Mouse (Mus musculus) embryonic fibroblast, embryonic 13.5 days (primary cell): ENCODE results near the gene Gm14418. TPM values are rescaled to one million over a fixed set of nuclear protein-coding genes. Genes with fewer than 3 reads are reported as not detected.
"Not testable (repeated sequence)": the region's sequence is repeated elsewhere in the genome, so short reads cannot be mapped to it uniquely, and the experiment has no call there.

Experiments
- H3K27ac ChIP-seq: 2 replicates; pipeline ENCODE4 v1.5.1; 2012; ENCODE audit warnings: low read length, control low read depth, inconsistent platforms; ENCODE audit not compliant: insufficient read depth
- H3K4me1 ChIP-seq: 2 replicates; pipeline ENCODE4 v1.6.1; 2011; ENCODE audit warnings: low read length; ENCODE audit not compliant: control insufficient read depth, insufficient read depth
- H3K4me3 ChIP-seq: 2 replicates; pipeline ENCODE4 v1.5.1; 2011; ENCODE audit warnings: mild to moderate bottlenecking, control low read depth, low read length; ENCODE audit not compliant: insufficient read depth
- POLR2A ChIP-seq: IDR thresholded peaks from 2 replicates; pipeline ENCODE4 v1.6.1; 2011; ENCODE audit warnings: low read depth, mild to moderate bottlenecking, control low read depth, low read length, moderate library complexity
- polyA plus RNA-seq: library from polyadenylated mRNA; stranded (reverse); fragments of >200 nt; gene quantifications from 2 replicates; pipeline ENCODE4 v1.2.4, GENCODE M21; 2011; ENCODE audit warnings: low read depth; ENCODE audit not compliant: missing spikeins, insufficient read length

Gm14418 gene
- 5.1 and 7.5 TPM in 2 replicates for polyA plus RNA-seq

GRCm38 (mm10) chr2:177398096-177398495, at the start of gene Gm14418:
TSS of gene Gm14418 (minus strand) at chr2:177398320.
- not testable (repeated sequence) for H3K4me1 ChIP-seq, H3K27ac ChIP-seq
- peak within 1 kb of the TSS; percentile 45 for H3K4me3 ChIP-seq
- TF ChIP-seq POLR2A = peak; percentile 32

Other genes with a start within 250 kb of the Gm14418 start
- gene Gm14410, start 191.9 kb downstream of the Gm14418 start, polyA plus RNA-seq = 6.9 and 8.0 TPM in 2 replicates
- 0.72 and 2.6 TPM in 2 replicates for gene Gm14409, start 131.3 kb downstream of the Gm14418 start, polyA plus RNA-seq
- gene Gm14412, start 74.0 kb downstream of the Gm14418 start, polyA plus RNA-seq = 0.60 and 0.63 TPM in 2 replicates
- gene Zfp970, start 66.4 kb upstream of the Gm14418 start, polyA plus RNA-seq = 18.9 and 22.5 TPM in 2 replicates
- 10.0 and 11.1 TPM in 2 replicates for gene Gm14403, start 99.9 kb upstream of the Gm14418 start, polyA plus RNA-seq
- not detected in 2 replicates for gene Gm14406, start 179.9 kb upstream of the Gm14418 start, polyA plus RNA-seq